Mouse (Mus musculus) C2C12 (cell line): ENCODE measurements around the gene Msmb. TPM values are rescaled to one million over a fixed set of nuclear protein-coding genes. Genes with fewer than 3 reads are reported as not detected.

Experiments
- H3K27me3 ChIP-seq: one replicate; pipeline ENCODE4 v1.6.1; 2011; ENCODE audit not compliant: control insufficient read depth, insufficient read depth, insufficient read length
- H3K36me3 ChIP-seq: one replicate; pipeline ENCODE4 v1.6.1; 2011; ENCODE audit not compliant: control insufficient read depth, insufficient read depth
- H3K4me3 ChIP-seq: one replicate; pipeline ENCODE4 v1.5.1; 2011; ENCODE audit warnings: mild to moderate bottlenecking, control low read depth; ENCODE audit not compliant: poor library complexity, insufficient read depth, severe bottlenecking
- H3K79me2 ChIP-seq: one replicate; pipeline ENCODE4 v1.6.1; 2011; ENCODE audit not compliant: control insufficient read depth, insufficient read depth
- H3K79me3 ChIP-seq: one replicate; pipeline ENCODE4 v1.6.1; 2011; ENCODE audit warnings: low read depth, control low read depth
- H3ac ChIP-seq: one replicate; pipeline ENCODE3; 2011; ENCODE audit warnings: low read depth; ENCODE audit not compliant: control insufficient read depth, insufficient read length
- FOSL1 ChIP-seq: IDR thresholded peaks from one replicate; pipeline ENCODE4 v1.8.0; 2011; ENCODE audit warnings: mild to moderate bottlenecking, low read length; ENCODE audit not compliant: poor library complexity, insufficient read depth, severe bottlenecking
- polyA plus RNA-seq: library from polyadenylated mRNA; unstranded; fragments of >200 nt; fragmentation: generic; extraction: Trizol; gene quantifications from one replicate; pipeline ENCODE4 v1.2.1, GENCODE M21; 2012; ENCODE audit warnings: missing spikeins

Msmb gene
- polyA plus RNA-seq, 1 experiment = not detected

GRCm38 (mm10) chr14:32201791-32202451 is 60.1 kb downstream of the Msmb start, which contains the start of the genes Timm23 and Parg:
TSS of gene Timm23 (minus strand) at chr14:32201898.
TSS of gene Parg (plus strand) at chr14:32201949.
- H3ac ChIP-seq = peak within 1 kb of the TSS; percentile 93
- H3K4me3 ChIP-seq = peak within 1 kb of the TSS; percentile 74
- H3K36me3 ChIP-seq = peaks cover 29% of the 10 kb centered on the region
- no peaks in the 10 kb centered on the region for H3K27me3 ChIP-seq
- H3K79me3 ChIP-seq = peaks cover 80% of the 10 kb centered on the region
- no peak for TF ChIP-seq FOSL1
- peaks cover 99% of the 10 kb centered on the region for H3K79me2 ChIP-seq

Other genes with a start within 250 kb of the Msmb start
- 0.23 TPM for gene Galnt15, start 113.0 kb upstream of the Msmb start, polyA plus RNA-seq
- 17.9 TPM for gene Oxnad1, start 56.6 kb upstream of the Msmb start, polyA plus RNA-seq
- 119 TPM for gene Dph3, start 56.3 kb upstream of the Msmb start, polyA plus RNA-seq
- 23.4 TPM for gene Ncoa4, start 17.8 kb downstream of the Msmb start, polyA plus RNA-seq
- gene Timm23, start 59.9 kb downstream of the Msmb start, polyA plus RNA-seq = 300 TPM
- gene Parg, start 59.9 kb downstream of the Msmb start, polyA plus RNA-seq = 8.3 TPM
- gene Ogdhl, start 180.0 kb downstream of the Msmb start, polyA plus RNA-seq = 5.7 TPM
- gene 1700024G13Rik, start 246.4 kb downstream of the Msmb start, polyA plus RNA-seq = not detected